Mouse (Mus musculus) thymus, postnatal 10 days (tissue): ENCODE data around the gene Vmn2r88.
"Not testable (repeated sequence)": the region's sequence is repeated elsewhere in the genome, so short reads cannot be mapped to it uniquely, and the experiment has no call there.

Source experiments
- DNase-seq, 2 experiments: peaks; one replicate each; pipeline ENCODE4 v3.0.0; 2021; ENCODE audit warnings: low spot score in 2 of 2

The Vmn2r88 gene

GRCm38 (mm10) chr14:51410520-51410919 lies at the start of gene Vmn2r88:
Gene Vmn2r88, plus strand, starts transcription at chr14:51410820.
- DNase-seq, result no peak

GRCm38 (mm10) chr14:51361456-51361855 lies 49.2 kb upstream of the Vmn2r88 start, which contains the start of gene Gm7247:
Gene Gm7247, plus strand, starts transcription at chr14:51361756.
- no peak for DNase-seq

- DNase-seq, result no peak
Measured at GRCm38 (mm10) chr14:51382805-51383204, 27.8 kb upstream of the Vmn2r88 start.

- DNase-seq, result no peak
Measured at GRCm38 (mm10) chr14:51384351-51384750, 26.3 kb upstream of the Vmn2r88 start.

GRCm38 (mm10) chr14:51385741-51386140 lies 24.9 kb upstream of the Vmn2r88 start:
- no peak for DNase-seq

DNA sequence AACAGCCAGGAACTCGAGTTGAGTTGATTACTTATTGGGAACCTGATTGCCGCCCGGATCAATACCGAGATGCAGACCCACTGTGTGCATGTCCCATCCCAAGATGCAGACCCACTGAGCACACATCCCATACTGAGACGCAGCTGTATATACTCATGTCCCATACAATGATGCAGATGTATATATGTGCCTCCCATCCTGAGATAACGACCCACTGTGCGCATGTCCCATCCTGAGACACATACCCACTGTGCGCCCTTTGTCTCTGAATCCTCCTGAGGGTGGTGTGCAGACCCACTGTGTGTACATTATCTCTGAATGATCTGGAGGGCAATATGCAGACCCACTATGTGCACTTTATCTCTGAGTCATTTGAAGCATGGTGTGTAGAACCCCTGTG lies 22.9 kb upstream of the Vmn2r88 start:
- no peak for DNase-seq

- DNase-seq, result no peak
Measured at GRCm38 (mm10) chr14:51388222-51388621, 22.4 kb upstream of the Vmn2r88 start.

DNA sequence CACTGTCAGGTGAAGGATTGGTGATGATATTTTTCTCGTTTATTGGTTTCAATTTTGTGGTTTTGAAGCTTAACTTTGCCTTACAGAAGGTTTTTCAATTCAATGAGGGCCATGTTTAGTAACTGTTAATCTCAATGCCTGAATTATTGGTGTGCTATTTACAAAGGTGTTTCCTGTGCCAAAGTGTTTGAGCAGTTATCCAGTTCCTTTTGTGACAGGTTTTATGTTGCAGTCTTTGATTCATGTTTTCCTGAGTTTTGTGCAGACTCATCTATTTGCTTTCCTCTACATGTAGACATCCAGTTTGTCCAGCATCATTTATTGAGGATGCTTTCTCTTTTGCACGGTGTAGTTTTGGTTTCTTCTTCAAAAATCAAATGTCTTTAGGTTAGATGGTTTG lies 13.3 kb downstream of the Vmn2r88 start:
- no peak for DNase-seq

GRCm38 (mm10) chr14:51430138-51430537 lies 19.5 kb downstream of the Vmn2r88 start:
- DNase-seq, result not testable (repeated sequence)

GRCm38 (mm10) chr14:51434546-51434945 lies 23.9 kb downstream of the Vmn2r88 start:
- no peak for DNase-seq

- DNase-seq, result no peak
Measured at GRCm38 (mm10) chr14:51435020-51435419, 24.4 kb downstream of the Vmn2r88 start.

GRCm38 (mm10) chr14:51438955-51439354 lies 28.3 kb downstream of the Vmn2r88 start:
- DNase-seq, result no peak

DNA sequence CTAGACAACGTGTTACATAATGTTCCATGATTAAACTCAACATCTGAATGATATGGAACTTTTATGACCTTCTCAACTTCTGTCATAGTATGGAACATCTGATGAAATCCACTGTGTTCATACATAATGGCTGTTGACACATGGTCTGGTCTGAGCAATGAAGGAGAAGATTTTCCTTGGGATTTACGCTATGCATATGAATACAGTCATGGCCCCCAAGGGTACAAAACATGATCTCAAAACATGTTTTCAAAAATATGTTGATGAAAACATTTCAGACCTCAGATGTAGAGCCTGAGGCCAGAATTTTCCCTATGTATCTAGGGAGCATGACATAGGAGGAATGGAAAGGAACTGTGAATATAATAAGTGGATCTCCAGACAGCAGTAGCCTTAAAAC lies 40.9 kb downstream of the Vmn2r88 start, which contains the start of gene Vmn2r89:
Gene Vmn2r89, plus strand, starts transcription at position 301 of the 400 bp plus-strand sequence.
- DNase-seq, result not testable (repeated sequence)
